Mouse (Mus musculus) cortical plate, adult 2 months (tissue): ENCODE data around the gene Ryr1. TPM values are rescaled to one million over a fixed set of nuclear protein-coding genes. Genes with fewer than 3 reads are reported as not detected.

Experiments
- H3K27ac ChIP-seq: fragments of 200-500 bp; 2 replicates; pipeline ENCODE4 v1.5.1; 2012; ENCODE audit warnings: low read length, control low read depth, inconsistent platforms; ENCODE audit not compliant: insufficient read depth
- H3K4me1 ChIP-seq: fragments of 200-500 bp; 2 replicates; pipeline ENCODE4 v1.6.1; 2011; ENCODE audit warnings: low read length; ENCODE audit not compliant: control insufficient read depth, insufficient read depth
- H3K4me3 ChIP-seq: fragments of 200-500 bp; 2 replicates; pipeline ENCODE4 v1.5.1; 2011; ENCODE audit warnings: mild to moderate bottlenecking, low read length, control low read depth; ENCODE audit not compliant: insufficient read depth
- CTCF ChIP-seq: fragments of 200-500 bp; IDR thresholded peaks from 2 replicates; pipeline ENCODE4 v1.5.1; 2011; ENCODE audit warnings: mild to moderate bottlenecking, control low read depth, low read length; ENCODE audit not compliant: insufficient read depth; ENCODE audit errors: extremely low read depth
- POLR2A ChIP-seq: fragments of 200-500 bp; IDR thresholded peaks from 2 replicates; pipeline ENCODE4 v1.6.1; 2011; ENCODE audit warnings: mild to moderate bottlenecking, low read length, control low read depth; ENCODE audit not compliant: insufficient read depth; ENCODE audit errors: extremely low read depth
- polyA plus RNA-seq: library from polyadenylated mRNA; depleted of rRNA; stranded (reverse); fragments of >200 nt; gene quantifications from 2 replicates; pipeline ENCODE4 v1.2.3, GENCODE M21; 2012; rRNA removed

Gene Ryr1
- polyA plus RNA-seq, 1 experiment = 7.7 TPM

DNA sequence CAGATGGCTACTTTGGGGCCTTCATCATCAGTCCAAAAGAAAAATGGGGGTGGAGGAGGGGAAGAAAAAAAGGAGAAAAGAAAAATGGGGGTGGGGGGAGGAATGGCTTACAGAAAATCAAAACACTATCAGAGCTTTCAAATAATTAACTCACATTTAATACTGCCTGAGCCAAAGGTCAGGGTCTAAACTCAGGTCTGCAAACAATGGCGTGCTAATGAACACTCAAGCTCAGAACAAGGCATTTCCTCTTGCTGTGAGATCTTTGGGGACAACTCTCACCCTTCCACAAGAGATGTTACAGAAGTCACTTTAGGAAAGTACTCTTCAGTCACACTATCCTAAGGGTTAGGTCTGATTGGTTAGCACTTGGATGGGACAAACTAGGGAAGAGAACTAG, 166.2 kb downstream of the Ryr1 start:
- H3K27ac ChIP-seq = no peak overlapping the region
- H3K4me3 ChIP-seq = no peak overlapping the region; the same call in 1 of the 2 replicates
- TF ChIP-seq POLR2A = no peak
- no peak for TF ChIP-seq CTCF
- peaks cover 13% of the 10 kb centered on the region for H3K4me1 ChIP-seq

DNA sequence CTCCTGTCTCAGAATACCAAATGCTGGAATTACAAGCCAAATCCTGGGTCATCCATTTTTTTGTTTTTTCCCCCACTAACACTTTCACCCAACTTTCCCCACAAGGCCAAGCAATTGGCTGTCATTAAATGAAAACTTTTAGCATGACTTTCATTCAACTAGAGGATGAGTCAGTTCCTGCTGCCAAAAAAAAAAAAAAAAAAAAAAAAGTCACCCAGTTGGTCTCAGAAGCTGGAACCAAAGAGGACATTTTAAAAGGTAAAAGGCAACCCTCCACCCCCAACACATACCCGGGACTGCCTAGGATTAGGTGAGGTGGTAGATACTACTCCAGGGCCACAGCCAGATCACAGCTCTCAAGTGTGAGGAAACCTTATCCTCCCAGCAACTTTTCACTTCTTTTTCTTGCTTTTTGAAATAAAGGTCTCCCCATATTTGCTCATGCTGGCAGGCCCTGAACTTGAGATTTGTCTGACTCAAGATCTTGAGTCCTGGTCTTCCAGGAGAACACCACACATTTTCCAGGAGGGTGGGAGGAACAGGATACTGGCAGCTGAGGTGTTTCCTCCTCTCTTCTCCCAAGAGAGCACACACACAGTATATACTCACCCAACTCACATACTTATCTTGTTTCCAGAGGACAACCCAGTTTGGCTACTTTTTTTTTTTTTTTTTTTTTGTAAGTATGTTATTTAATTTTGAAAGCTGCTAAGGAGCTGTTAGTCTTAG, 166.8 kb downstream of the Ryr1 start:
- H3K4me1 ChIP-seq = peaks cover 13% of the 10 kb centered on the region
- TF ChIP-seq CTCF (no peak), POLR2A (no peak)
- H3K4me3 ChIP-seq = no peak overlapping the region
- H3K27ac ChIP-seq = no peak overlapping the region

DNA sequence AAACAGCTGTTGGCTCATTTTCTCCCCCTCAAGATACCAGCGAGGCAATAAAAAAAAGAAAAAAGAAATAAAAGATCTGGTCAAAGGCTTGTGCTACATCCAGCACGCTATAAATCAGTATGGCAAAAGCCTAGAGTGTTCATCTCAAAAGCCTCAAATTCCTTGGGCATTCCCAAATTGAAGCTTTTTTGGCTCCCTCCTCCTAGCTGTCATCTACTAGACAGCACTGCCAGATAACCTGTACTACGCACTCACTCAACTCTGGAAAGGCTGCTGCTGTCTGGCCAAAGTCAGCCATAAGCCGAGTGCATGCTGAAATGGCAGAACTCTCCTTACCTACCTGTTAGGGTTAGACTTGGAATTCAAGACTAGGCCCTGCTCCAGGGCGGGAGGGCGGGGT, 167.7 kb downstream of the Ryr1 start:
- Histone ChIP-seq H3K4me3 (no peak overlapping the region), H3K4me1 (peaks cover 13% of the 10 kb centered on the region), H3K27ac (no peak overlapping the region)
- TF ChIP-seq CTCF = no peak

DNA sequence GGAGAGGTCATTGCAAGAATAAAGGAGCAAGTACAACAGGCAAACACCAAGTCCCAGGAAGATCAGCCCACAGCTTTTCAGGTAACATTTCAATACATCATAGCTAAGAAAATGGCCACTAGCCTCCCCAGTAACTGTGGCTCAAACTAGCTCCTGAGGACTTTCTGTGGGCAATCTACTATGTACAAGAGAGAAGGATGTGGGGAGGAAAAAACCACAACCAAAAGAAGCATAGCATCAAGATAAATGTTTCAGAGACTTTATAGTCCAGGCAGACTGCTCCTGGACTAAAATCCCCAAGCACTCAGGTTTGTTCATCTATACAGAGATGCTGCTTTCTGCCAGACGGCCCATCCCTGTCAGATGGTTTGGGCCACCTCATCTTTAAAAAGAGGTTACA, 168.7 kb downstream of the Ryr1 start:
- TF ChIP-seq CTCF = no peak
- TF ChIP-seq POLR2A = no peak
- Histone ChIP-seq H3K4me1 (peaks cover 13% of the 10 kb centered on the region), H3K4me3 (no peak overlapping the region), H3K27ac (no peak overlapping the region)

DNA sequence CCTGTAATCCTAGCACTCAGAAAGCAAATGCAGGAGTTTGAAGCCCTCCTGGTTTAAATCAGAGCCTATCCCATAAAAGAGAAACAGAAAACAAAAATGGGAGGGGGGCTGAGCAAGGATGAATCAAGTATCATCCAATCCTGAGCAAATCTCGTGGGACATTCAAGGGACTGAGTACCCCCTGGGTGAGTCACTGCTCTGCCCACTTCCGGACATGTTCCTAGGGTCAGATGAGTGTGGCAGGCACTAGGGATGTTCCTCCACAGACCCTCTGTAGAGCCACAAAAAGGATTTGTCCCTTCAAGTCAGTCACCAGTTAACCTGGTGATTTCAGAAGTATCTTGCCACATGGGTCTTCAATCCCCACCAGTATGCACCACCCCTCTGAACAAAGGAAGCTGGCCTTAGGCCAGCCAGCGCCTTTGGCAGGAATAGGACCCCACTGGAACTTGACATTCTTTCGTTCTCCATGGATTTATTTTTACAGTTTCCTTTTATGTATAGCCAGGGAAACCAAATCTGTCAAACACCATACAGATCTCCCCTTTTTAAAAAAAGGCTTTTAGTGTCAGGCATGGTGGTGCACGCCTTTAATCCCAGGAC, 169.6 kb downstream of the Ryr1 start:
- no peak overlapping the region for H3K27ac ChIP-seq
- peaks cover 12% of the 10 kb centered on the region for H3K4me1 ChIP-seq
- H3K4me3 ChIP-seq = no peak overlapping the region
- no peak for TF ChIP-seq CTCF
- TF ChIP-seq POLR2A = no peak

DNA sequence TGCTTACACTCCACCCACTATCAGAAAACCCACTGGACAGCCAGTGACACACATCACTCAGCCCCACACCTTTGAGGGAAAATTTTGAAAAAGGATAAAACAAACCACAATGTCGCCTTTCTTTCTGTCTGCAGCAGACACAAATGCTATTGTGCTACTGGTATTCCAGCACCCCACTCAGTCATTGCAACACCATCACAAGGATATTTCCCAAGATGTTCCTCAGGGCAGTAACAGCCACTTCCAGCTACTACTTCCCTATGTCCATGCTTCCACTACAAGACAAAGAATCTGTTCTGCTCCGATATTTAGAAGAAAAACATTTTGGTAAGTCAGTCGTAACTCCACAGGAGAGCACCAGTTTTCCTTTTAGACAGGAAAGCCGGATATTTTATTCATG, 170.2 kb downstream of the Ryr1 start:
- Histone ChIP-seq H3K4me1 (peaks cover 11% of the 10 kb centered on the region), H3K4me3 (no peak overlapping the region), H3K27ac (no peak overlapping the region; the same call in 1 of the 2 replicates)
- no peak for TF ChIP-seq POLR2A
- TF ChIP-seq CTCF = no peak

DNA sequence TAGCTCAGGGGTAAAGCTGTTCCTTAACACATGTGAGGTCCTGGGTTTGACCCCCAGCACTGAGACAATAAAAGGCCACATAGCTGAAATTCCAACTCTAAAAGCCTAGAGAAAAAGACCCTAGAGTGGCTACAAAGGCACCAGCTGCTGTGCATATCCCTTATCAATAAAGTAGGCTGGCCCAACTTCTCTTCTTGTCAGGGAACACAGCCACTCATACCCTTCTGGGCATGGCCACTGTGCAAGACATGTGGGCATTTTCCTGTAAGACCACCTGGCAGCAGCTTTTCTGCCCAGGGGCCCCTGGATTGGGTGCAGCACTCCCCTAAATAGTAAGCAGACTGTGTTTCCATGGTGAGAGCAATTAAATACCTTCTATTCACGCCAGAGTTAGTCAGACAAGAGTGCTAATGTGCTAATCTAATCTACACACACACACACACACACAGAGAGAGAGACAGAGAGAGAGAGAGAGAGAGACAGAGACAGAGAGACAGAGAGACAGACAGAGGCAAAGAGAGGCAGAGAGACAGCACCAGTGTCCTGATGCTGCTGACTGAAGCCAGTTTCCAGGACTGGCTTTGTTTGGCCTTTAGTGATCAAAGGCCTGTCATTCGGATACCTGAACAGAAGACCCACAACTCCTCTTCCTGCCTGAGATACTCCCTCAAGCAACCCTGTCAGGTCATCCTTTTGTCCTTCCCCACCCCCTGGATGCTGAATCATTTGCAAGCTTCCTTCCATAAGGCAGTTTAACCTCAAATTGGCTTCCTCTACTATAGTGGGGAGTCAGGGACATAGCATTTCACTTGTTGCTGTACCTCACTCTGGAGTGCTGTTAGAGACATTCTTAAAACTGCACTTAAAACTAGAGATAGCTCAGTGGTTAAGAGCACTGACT, 171.3 kb downstream of the Ryr1 start:
- H3K4me3 ChIP-seq = no peak overlapping the region
- TF ChIP-seq CTCF (no peak), POLR2A (no peak)
- H3K4me1 ChIP-seq = peaks cover 7% of the 10 kb centered on the region
- H3K27ac ChIP-seq = no peak overlapping the region

Other genes with a start within 250 kb of the Ryr1 start
- 1.2 and 1.8 TPM in 2 replicates for gene Capn12, start 243.8 kb downstream of the Ryr1 start, polyA plus RNA-seq
- gene Actn4, start 162.8 kb downstream of the Ryr1 start, polyA plus RNA-seq = 170 and 178 TPM in 2 replicates
- 307 and 320 TPM in 2 replicates for gene Eif3k, start 143.3 kb downstream of the Ryr1 start, polyA plus RNA-seq
- 2.2 and 2.8 TPM in 2 replicates for gene Map4k1, start 143.1 kb downstream of the Ryr1 start, polyA plus RNA-seq
- gene Rasgrp4, start 9.7 kb upstream of the Ryr1 start, polyA plus RNA-seq = 1.5 and 1.6 TPM in 2 replicates
- gene Fam98c, start 31.1 kb upstream of the Ryr1 start, polyA plus RNA-seq = 62.3 and 66.1 TPM in 2 replicates
- 0.52 and 0.72 TPM in 2 replicates for gene Ggn, start 45.0 kb upstream of the Ryr1 start, polyA plus RNA-seq
- gene Spred3, start 45.2 kb upstream of the Ryr1 start, polyA plus RNA-seq = 39.6 and 40.7 TPM in 2 replicates
- 195 and 198 TPM in 2 replicates for gene Psmd8, start 55.5 kb upstream of the Ryr1 start, polyA plus RNA-seq
- 2.3 and 4.2 TPM in 2 replicates for gene Catsperg1, start 88.9 kb upstream of the Ryr1 start, polyA plus RNA-seq
- gene Kcnk6, start 107.3 kb upstream of the Ryr1 start, polyA plus RNA-seq = 3.1 and 3.8 TPM in 2 replicates
- gene Yif1b, start 113.2 kb upstream of the Ryr1 start, polyA plus RNA-seq = 69.1 and 71.7 TPM in 2 replicates
- gene 2200002D01Rik, start 123.3 kb upstream of the Ryr1 start, polyA plus RNA-seq = 0.10 and 0.47 TPM in 2 replicates
- 25.9 and 27.4 TPM in 2 replicates for gene Spint2, start 156.7 kb upstream of the Ryr1 start, polyA plus RNA-seq
- gene Ppp1r14a, start 164.1 kb upstream of the Ryr1 start, polyA plus RNA-seq = 40.8 and 44.7 TPM in 2 replicates
- 59.6 and 65.1 TPM in 2 replicates for gene Dpf1, start 178.8 kb upstream of the Ryr1 start, polyA plus RNA-seq